Mouse (Mus musculus): ENCODE measurements around the gene Agbl4. TPM values are rescaled to one million over a fixed set of nuclear protein-coding genes. Genes with fewer than 3 reads are reported as not detected.

Agbl4 gene
- total and polyA plus RNA-seq, 2 experiments: not detected

DNA sequence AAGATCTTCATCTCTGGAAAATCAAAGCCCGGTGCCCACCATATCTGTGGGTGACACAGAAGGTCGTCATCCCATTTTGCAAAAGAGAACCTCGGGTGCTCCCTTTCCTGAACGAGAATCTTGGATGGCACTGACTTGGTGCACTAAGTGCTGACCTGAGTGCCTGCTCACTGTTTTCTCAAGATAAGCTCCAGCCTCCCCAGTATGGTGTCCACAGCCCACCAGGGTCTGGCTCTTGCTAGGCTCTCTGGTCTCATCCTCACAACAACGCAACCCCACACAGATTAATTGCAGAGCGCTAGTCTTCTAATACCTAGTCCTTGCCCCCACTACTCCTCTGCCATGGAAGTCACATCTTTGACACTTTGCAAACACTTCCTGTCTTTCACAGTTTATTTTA is 1131.5 kb downstream of the Agbl4 start:
- Histone ChIP-seq H3K9ac (ENCODE audit: low read depth, low read length) (no peak overlapping the region), H3K4me3 (ENCODE audit: insufficient read depth, low read depth, low read length) (no peak overlapping the region), H3K79me2 (ENCODE audit: control insufficient read depth, insufficient read depth, low read length) (no peaks in the 10 kb centered on the region), H3K36me3 (ENCODE audit: control insufficient read depth, insufficient read depth, low read length) (no peaks in the 10 kb centered on the region), H3K27me3 (ENCODE audit: control insufficient read depth, insufficient read depth, low read length) (no peaks in the 10 kb centered on the region), H3K4me1 (ENCODE audit: control insufficient read depth, insufficient read depth, low read length) (no peaks in the 10 kb centered on the region), H3K27ac (replicated peaks; ENCODE audit: insufficient read depth, low read depth, low read length) (no peak overlapping the region)
- DNase-seq (ENCODE audit: extremely low read depth, low read depth, low spot score): no peak
- TF ChIP-seq POLR2A (IDR thresholded peaks at IDR 0.05; ENCODE audit: extremely low read depth, insufficient read depth, low read length): no peak
- TF ChIP-seq CTCF (IDR thresholded peaks at IDR 0.05; ENCODE audit: low read depth, low read length): no peak
- WGBS: 73% methylated on average over 6 of the region's 6 CpGs

DNA sequence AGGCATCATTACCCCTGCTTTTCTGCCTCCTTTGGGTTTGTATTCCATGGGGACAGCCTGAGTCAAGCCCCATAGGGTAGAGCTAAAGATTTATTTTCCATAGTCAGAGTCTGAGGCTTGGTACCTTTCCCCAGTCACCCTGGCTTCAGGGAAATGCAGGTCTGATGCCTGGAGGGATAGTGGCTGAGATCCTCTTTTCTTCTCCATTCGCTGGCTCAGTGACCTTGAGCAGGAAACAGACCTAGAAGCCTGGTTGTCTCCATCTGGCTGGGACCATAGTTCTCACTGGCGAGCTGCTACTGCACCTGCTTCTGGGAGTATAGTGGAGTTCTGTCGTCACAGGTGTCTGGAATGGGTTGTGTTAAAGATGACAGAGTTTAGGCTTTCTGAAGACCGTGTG is 1132.5 kb downstream of the Agbl4 start:
- H3K79me2 ChIP-seq (ENCODE audit: control insufficient read depth, insufficient read depth, low read length): no peaks in the 10 kb centered on the region
- no peaks in the 10 kb centered on the region for H3K27me3 ChIP-seq (ENCODE audit: control insufficient read depth, insufficient read depth, low read length)
- no peaks in the 10 kb centered on the region for H3K4me1 ChIP-seq (ENCODE audit: control insufficient read depth, insufficient read depth, low read length)
- no peaks in the 10 kb centered on the region for H3K36me3 ChIP-seq (ENCODE audit: control insufficient read depth, insufficient read depth, low read length)
- no peak for DNase-seq (ENCODE audit: extremely low read depth, low read depth, low spot score)
- WGBS: 76% methylated on average over 4 of the region's 4 CpGs
- no peak for TF ChIP-seq CTCF (IDR thresholded peaks at IDR 0.05; ENCODE audit: low read depth, low read length)
- TF ChIP-seq POLR2A (IDR thresholded peaks at IDR 0.05; ENCODE audit: extremely low read depth, insufficient read depth, low read length): no peak
- H3K9ac ChIP-seq (ENCODE audit: low read depth, low read length): no peak overlapping the region
- no peak overlapping the region for H3K4me3 ChIP-seq (ENCODE audit: insufficient read depth, low read depth, low read length)
- H3K27ac ChIP-seq (replicated peaks; ENCODE audit: insufficient read depth, low read depth, low read length): no peak overlapping the region

DNA sequence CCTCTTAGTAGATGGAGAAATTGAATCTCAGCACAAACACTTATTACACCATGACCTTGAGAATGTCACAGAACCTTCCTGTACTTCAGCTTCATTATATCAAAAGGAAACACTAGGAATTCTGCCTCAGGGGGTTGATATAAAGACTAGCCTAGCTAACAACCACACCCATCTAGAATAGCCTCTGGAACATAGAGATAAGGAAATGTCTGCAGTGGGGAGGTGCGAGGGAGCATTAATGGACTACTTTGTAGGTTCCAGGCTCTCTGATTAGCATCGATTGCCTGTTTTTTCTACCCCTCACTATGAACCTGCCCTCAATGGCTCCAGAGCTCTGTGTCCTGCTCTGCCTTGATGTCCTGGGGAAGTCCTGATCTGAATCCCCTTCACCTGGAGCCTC is 1133.1 kb downstream of the Agbl4 start:
- Histone ChIP-seq H3K9ac (ENCODE audit: low read depth, low read length) (no peak overlapping the region), H3K36me3 (ENCODE audit: control insufficient read depth, insufficient read depth, low read length) (no peaks in the 10 kb centered on the region), H3K27me3 (ENCODE audit: control insufficient read depth, insufficient read depth, low read length) (no peaks in the 10 kb centered on the region), H3K79me2 (ENCODE audit: control insufficient read depth, insufficient read depth, low read length) (no peaks in the 10 kb centered on the region), H3K4me1 (ENCODE audit: control insufficient read depth, insufficient read depth, low read length) (no peaks in the 10 kb centered on the region), H3K4me3 (ENCODE audit: insufficient read depth, low read depth, low read length) (no peak overlapping the region), H3K27ac (replicated peaks; ENCODE audit: insufficient read depth, low read depth, low read length) (no peak overlapping the region)
- WGBS: 66% methylated on average over 2 of the region's 2 CpGs
- DNase-seq (ENCODE audit: extremely low read depth, low read depth, low spot score): no peak
- TF ChIP-seq CTCF (IDR thresholded peaks at IDR 0.05; ENCODE audit: low read depth, low read length): no peak
- TF ChIP-seq POLR2A (IDR thresholded peaks at IDR 0.05; ENCODE audit: extremely low read depth, insufficient read depth, low read length): no peak

DNA sequence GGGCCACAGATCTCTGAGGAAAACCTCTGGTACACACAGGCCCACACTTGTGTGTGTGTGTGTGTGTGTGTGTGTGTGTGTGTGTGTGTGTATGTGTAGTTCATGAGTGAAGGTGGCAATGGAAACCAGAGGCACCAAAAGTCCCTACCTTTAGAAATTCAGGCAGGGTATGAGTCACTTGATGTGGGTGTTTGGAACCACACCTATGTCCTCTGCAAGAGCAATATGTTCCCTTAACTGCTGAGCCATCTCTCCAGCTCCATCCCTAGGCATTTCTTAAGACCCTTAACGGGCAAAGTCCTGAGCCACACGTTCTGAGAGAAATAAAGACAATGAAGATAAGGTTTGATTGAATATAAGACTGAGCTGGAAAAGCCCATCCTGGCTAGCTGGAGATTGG is 1147.2 kb downstream of the Agbl4 start:
- no peaks in the 10 kb centered on the region for H3K79me2 ChIP-seq (ENCODE audit: control insufficient read depth, insufficient read depth, low read length)
- no peaks in the 10 kb centered on the region for H3K4me1 ChIP-seq (ENCODE audit: control insufficient read depth, insufficient read depth, low read length)
- WGBS: 76% methylated on average over 2 of the region's 2 CpGs
- H3K9ac ChIP-seq (ENCODE audit: low read depth, low read length): no peak overlapping the region
- TF ChIP-seq POLR2A (IDR thresholded peaks at IDR 0.05; ENCODE audit: extremely low read depth, insufficient read depth, low read length) (no peak), CTCF (IDR thresholded peaks at IDR 0.05; ENCODE audit: low read depth, low read length) (no peak)
- no peaks in the 10 kb centered on the region for H3K36me3 ChIP-seq (ENCODE audit: control insufficient read depth, insufficient read depth, low read length)
- no peak overlapping the region for H3K4me3 ChIP-seq (ENCODE audit: insufficient read depth, low read depth, low read length)
- no peak for DNase-seq (ENCODE audit: extremely low read depth, low read depth, low spot score)
- no peak overlapping the region for H3K27ac ChIP-seq (replicated peaks; ENCODE audit: insufficient read depth, low read depth, low read length)
- no peaks in the 10 kb centered on the region for H3K27me3 ChIP-seq (ENCODE audit: control insufficient read depth, insufficient read depth, low read length)

DNA sequence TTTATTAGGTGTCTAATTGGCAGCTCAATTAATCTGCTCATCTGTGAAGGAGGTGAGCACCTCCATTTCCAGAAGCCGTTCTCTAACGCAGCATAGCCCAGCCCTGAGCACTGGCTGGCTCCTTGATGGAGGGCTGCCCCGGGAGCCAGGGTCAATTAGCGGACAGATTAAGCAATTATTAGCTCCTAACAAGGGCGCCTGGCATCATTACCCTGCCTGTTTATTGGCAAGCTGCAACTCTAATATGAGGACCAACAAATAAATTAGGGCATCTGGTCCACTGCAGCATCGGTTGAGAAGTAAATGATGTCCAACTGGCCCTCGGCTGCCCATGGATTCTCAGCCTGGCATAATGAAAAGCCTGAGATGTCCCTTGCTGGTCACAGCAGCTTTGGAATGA is 1148.5 kb downstream of the Agbl4 start:
- WGBS: 77% methylated on average over 7 of the region's 7 CpGs
- no peaks in the 10 kb centered on the region for H3K36me3 ChIP-seq (ENCODE audit: control insufficient read depth, insufficient read depth, low read length)
- H3K4me1 ChIP-seq (ENCODE audit: control insufficient read depth, insufficient read depth, low read length): no peaks in the 10 kb centered on the region
- no peak overlapping the region for H3K9ac ChIP-seq (ENCODE audit: low read depth, low read length)
- no peak overlapping the region for H3K27ac ChIP-seq (replicated peaks; ENCODE audit: insufficient read depth, low read depth, low read length)
- no peak overlapping the region for H3K4me3 ChIP-seq (ENCODE audit: insufficient read depth, low read depth, low read length)
- TF ChIP-seq CTCF (IDR thresholded peaks at IDR 0.05; ENCODE audit: low read depth, low read length) (no peak), POLR2A (IDR thresholded peaks at IDR 0.05; ENCODE audit: extremely low read depth, insufficient read depth, low read length) (no peak)
- DNase-seq (ENCODE audit: extremely low read depth, low read depth, low spot score): no peak
- no peaks in the 10 kb centered on the region for H3K27me3 ChIP-seq (ENCODE audit: control insufficient read depth, insufficient read depth, low read length)
- H3K79me2 ChIP-seq (ENCODE audit: control insufficient read depth, insufficient read depth, low read length): no peaks in the 10 kb centered on the region

DNA sequence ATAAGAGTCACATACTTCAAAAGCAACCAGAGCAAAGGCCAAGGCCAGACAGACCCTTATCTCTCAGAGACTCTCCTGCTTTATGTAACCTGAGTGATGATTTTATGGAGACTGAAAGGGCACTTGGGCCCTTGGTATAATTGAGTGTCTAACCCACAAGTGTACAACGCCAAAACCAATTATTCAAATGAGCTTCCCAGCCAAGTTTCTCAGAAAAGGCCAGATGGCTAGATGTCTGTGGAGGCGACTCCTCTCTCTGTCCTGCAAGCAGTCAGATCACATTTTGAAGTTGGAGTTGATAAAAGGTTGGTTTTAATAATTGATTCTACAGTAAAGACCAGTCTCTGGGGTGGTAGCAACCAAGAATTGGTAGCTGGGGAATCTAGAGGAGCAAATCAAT is 1158.0 kb downstream of the Agbl4 start:
- WGBS: 83% methylated on average over 2 of the region's 2 CpGs
- H3K27me3 ChIP-seq (ENCODE audit: control insufficient read depth, insufficient read depth, low read length): 0 out of 2 replicates have a peak, but pooled peaks cover 2% of the 10 kb centered on the region
- no peak overlapping the region for H3K4me3 ChIP-seq (ENCODE audit: insufficient read depth, low read depth, low read length)
- no peak for DNase-seq (ENCODE audit: extremely low read depth, low read depth, low spot score)
- no peaks in the 10 kb centered on the region for H3K4me1 ChIP-seq (ENCODE audit: control insufficient read depth, insufficient read depth, low read length)
- TF ChIP-seq POLR2A (IDR thresholded peaks at IDR 0.05; ENCODE audit: extremely low read depth, insufficient read depth, low read length) (no peak), CTCF (IDR thresholded peaks at IDR 0.05; ENCODE audit: low read depth, low read length) (no peak)
- H3K27ac ChIP-seq (replicated peaks; ENCODE audit: insufficient read depth, low read depth, low read length): no peak overlapping the region
- no peak overlapping the region for H3K9ac ChIP-seq (ENCODE audit: low read depth, low read length)
- no peaks in the 10 kb centered on the region for H3K36me3 ChIP-seq (ENCODE audit: control insufficient read depth, insufficient read depth, low read length)
- H3K79me2 ChIP-seq (ENCODE audit: control insufficient read depth, insufficient read depth, low read length): no peaks in the 10 kb centered on the region

All from liver, adult 2 months (tissue).